Mouse (Mus musculus): ENCODE measurements around the gene Jarid2.
A peak's percentile ranks its signal among the peaks of the same experiment; 100 is the strongest.

Gene Jarid2

DNA sequence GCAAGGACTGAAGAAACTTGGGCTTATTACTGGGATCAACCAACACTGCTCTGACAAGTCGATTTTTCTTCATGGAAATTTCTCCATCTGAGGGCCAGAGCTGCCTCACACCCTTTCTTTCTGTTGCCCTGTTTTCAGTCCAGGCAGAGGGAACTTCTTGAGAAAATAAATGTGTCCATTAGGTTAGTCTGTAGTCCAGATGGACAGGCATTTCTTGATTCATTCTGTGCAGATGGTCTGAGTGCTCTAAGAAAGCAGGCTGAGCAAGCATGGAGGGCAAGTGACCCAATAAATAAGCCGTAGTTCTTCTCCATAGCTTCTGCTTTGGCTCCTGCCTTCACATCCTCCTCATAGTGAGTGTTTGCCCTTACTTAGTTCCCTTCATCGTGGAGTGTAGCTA is 46.1 kb downstream of the Jarid2 start:
- no peak for ATAC-seq (ENCODE audit: low TSS enrichment)

DNA sequence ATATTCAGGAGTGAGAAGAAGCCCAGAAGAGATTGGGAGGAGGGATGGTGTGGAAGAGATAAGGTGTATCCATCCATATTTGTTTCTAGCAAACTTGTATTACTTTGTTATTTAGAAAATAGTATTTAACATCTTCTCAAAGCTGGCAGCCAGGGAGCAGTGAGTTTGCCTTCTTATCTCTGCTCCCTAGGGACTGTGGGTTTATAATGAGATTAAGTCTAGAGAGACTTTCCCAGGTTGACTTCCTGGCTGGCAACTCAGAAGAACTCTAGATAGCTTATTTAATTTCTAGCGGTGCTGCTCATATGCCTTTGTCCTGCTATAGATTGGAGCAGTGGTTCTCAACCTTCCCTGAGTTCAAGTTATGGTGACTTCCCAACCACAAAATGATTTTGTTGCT is 51.2 kb downstream of the Jarid2 start:
- no peak for ATAC-seq (ENCODE audit: low TSS enrichment)

DNA sequence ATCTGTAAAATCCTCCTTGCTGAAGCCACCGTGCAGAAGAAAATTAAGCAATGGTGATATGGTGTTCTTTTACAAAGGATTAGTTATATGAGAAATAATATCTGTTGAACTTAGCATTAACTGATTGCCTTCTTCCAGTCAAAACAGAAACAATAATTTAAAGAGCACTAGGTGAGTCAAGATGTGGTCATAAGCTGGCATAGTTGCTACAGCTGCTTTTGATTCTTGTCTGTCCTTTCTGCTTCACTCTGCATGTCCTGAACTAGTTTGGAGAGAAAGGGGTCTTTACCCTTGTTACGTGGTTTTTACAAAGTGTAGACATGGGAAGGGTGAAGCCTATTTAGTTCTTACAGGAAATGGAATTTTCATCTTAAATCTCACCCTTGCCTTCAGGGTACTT is 51.9 kb downstream of the Jarid2 start:
- no peak for ATAC-seq (ENCODE audit: low TSS enrichment)

DNA sequence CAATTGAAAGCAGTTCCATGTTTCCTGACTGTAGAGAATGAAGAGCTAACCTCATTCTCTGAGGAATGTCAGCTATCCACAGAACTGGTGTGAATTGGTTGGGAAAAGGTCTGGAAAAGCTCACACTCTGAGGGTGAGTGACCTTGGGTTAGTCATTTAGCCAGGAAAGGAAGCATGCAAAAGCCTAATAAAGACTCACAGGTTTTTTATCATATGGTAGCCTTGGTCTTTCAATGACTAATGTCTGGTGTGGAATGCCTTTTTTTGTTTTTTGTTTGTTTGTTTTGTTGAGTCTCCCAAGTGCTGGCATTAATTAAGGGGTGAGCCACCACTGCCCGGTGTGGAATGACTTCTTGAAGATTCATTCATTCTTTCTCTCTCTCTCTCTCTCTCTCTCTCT is 55.3 kb downstream of the Jarid2 start:
- no peak for ATAC-seq (ENCODE audit: low TSS enrichment)

DNA sequence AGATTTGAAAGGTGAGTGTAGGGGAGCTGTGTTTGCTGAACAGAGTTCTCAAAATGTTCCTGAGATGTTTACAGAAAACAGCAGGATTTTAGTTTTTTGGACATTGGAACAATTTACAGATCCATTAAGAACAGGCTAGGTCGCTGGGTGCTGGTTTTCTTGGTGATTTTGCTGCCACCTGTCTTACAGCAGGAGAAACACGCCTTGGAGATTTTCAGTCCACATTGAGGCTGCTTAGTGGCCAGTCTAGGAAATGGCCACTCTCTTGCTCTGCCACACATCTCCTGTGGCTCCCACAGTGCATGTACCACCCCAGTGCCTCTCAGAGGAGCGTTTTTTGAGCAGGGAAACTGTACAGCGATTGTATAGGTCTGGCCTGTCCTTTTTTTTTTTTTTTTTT is 57.0 kb downstream of the Jarid2 start:
- peak; percentile 90; the same call in 1 of the 2 replicates for ATAC-seq (ENCODE audit: low TSS enrichment)

DNA sequence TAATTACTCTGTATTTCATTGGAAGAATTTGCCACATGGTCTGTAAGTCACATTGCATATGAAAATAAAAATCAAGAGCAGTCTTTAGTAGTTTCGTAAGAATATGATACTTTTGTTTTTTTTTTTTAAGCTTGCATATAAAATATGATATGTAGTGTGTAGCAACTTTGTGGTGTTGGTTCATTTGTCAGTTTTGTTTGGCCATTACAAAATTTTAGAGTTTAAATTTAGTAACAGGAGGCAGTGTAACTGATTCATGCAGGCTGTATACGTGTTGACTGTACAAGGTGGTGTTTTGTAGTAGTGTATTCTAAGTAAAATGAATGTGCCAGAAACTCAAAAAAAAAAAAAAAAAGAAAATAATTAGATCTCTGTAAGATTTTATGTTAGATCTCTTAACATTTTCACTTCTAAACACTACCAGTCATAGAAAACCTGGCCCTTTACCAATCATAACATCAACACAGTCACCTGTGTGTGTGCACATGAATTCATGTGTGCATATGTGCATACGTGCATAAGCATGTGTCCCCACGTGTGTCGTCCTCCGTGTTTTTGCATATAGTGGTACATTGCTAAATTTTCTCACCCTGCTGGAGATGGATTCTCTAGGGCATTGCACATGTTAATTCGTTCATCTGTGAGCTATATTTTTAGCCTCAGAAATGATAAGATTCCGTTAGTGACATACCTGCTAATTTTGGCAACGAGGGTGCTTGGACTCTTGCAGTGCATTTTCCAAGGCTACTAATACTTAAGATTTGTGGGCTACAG is 59.3 kb downstream of the Jarid2 start:
- ATAC-seq (ENCODE audit: low TSS enrichment): no peak

DNA sequence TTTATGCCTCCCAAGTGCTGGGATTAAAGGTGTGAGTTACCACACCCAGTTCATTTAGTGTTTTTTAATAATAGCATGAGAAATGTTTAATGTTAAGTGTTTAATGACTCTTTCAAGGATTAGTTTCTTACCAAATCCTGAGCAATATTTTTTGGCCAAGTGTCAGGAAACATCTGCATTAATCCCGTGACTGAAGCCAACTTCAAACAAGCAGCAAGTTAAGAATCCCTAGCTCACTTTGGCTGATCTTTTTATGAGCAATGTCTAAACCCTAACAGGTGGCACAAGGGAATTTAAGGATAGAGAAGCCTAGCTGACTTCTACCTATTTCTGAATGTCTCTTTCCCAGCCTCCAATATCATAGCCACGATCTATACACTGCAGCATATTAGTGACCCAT is 60.7 kb downstream of the Jarid2 start:
- ATAC-seq (ENCODE audit: low TSS enrichment): no peak

DNA sequence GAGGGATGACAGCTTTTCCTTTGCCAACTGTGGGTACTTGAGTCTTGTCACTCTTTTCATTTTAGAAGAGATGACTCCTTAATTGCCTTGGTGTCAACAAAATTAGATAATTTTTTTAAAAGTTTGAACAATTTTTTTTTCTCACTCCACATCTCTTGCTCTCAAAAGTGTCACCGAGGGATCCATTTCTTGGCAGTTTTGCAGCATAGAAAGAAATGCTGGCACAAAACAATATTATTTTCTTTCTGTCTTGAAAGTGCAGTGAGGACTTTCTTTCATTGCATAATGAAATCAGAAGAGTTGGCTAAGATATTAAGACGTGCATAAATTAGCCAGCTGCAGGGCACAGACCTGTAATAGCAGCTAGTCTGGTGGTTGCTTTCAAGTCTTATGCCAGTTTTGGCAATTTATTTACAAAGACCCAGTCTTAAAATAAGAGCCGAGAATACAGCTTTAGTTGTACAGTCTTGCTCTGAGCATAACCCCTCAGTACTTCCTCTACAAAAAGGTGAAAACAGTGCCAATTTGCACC is 63.2 kb downstream of the Jarid2 start:
- ATAC-seq (ENCODE audit: low TSS enrichment): no peak

DNA sequence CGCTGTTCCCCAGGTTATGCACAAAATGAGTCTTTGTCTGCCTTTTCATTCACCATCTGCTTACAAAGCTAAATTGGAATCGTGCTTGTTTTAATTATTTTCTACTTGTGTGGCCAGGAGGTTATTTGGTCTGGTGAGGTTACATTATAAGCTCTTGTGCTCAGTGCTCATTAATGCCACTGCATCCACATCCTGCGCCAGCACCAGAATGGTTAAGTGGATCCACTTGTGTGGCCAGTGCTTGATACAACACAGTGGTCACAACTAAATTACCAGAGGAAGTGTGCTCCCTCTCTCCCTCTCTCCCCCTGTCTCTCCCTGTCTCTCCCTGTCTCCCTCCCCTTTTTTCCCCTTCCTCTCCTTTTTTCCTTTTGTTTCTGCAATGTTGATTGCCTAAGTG is 66.6 kb downstream of the Jarid2 start:
- ATAC-seq (ENCODE audit: low TSS enrichment): no peak

DNA sequence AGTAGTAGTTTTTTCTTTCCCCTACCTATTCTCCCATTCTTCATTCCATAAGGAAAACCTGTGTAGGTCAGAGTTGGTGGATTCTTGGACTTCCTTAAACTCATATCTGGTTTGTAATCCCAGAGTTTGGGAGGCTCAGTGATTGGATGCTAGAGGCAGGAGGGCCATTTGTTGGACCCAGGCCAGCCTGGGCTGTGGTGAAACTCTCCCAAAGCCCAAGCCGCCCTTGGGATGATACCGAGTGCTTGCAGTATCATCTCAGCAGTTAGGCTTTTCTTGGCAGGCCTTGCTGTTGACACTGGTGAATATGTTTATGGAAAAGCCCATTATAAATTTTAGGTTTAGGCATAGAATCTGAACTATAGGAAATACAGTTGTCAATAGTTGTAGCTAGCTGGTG is 67.5 kb downstream of the Jarid2 start:
- no peak for ATAC-seq (ENCODE audit: low TSS enrichment)

DNA sequence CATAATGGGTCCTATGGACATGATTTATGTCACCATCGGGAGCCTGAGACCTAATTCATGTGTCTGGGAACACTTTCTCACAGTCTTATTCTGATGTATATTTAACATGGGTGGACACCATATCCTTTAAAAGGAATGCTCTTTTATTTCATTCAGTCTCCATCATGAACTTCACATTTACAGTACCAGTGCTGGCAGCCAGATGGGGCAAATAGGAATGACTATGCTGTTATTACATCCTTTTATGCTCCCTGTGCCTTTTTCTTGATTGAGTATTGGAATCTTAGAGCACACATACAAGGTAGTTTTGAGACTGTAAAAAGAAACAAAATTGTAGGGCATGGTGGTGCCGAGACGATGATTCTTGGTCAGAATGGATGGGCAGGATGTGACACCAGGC is 69.0 kb downstream of the Jarid2 start:
- ATAC-seq (ENCODE audit: low TSS enrichment): no peak

DNA sequence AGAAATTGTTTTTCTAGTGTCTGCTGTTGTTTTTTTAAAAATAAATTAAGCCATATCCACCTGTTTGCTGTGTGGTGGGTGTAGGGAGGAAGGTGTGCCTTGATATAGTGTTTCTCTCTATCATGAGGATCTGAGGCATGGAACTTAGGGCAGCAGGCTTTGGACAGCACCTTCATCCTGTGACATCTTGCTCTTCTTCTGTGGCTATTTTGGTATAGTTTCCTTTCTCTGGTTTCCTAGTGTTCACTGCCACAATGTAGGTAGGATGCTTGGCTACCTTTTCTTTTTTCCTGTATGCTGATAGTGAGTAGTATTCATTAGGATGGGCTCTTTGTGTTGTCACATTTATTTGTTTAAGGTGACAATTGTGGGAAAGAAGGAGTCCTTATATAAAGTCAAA is 69.9 kb downstream of the Jarid2 start:
- ATAC-seq (ENCODE audit: low TSS enrichment): no peak

DNA sequence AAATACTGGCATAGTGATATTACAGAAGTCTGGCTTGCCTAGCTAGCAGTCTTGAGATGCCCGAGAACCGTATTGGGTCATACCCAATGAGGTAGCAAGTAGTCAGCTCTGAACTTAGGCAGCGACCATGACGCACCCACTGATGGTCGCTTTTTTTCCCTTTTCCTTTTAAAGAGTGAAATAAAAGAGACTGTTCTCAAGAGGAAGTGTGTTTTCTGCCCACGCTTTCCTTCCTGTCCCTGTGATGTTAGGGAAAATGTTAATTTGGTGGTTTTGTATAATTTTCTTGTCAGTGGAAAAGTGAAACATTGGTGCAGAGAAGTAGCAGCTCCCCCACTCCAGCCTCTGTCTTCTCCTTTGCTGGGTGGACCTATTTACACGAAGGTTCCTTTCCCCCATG is 70.8 kb downstream of the Jarid2 start:
- ATAC-seq (ENCODE audit: low TSS enrichment): peak; percentile 88

DNA sequence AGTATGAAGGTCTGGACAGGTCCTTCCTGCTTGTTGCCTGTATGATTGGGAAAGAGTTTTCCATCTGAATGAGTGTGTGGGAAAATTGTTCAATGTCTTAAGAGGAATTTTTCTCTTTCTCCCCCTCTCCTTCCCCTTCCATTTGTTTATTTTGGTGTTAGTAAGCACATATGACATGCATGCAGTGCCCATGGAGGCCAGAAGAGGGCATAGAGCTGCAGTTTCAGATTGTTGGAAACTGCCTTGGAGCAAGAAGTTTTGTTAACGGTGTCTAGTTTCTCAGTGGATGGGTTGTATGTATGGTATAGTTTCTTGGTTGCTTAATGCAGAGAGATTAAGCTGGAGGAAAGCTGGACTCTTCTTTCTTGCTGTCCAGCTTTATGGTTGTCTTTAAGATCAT is 75.6 kb downstream of the Jarid2 start:
- no peak for ATAC-seq (ENCODE audit: low TSS enrichment)

DNA sequence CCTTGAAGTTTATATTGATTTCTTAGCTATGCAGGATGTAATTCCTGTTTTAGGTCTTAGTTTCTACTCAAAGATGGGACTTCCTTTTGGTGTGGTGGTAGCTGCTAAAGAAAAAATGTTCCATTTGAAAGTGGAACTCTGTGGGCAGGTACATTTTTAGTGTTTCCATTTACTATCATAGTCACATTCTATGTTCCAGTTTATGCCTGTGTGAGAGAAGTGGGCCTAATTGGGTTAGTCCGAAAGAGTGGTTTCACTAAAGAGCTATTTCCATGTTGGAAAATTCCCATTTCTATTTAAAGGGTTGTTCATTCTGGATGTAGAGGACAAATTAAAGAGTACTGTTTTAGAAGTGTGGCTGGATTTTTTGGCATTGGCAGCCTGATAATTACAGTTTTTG is 79.0 kb downstream of the Jarid2 start:
- ATAC-seq (ENCODE audit: low TSS enrichment): peak; percentile 95

DNA sequence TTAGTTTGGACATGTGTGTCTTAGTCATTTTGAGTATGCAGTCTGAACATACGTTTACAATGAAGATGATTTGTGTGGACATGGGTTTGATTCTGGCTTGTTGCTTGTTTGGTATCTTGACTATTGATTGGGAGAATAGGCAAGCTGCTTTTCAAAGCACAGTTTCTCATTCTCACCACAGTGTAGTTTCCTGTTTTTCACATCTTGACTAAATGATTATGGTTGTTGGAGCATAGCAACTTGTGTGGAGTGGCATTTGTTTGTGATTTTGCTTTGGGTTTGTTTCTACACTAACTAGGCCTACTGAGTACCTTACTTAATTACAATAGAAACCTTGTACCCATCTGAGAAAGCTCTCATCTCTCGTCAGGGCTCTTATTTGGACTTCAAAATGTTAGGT is 81.7 kb downstream of the Jarid2 start:
- ATAC-seq (ENCODE audit: low TSS enrichment): no peak

DNA sequence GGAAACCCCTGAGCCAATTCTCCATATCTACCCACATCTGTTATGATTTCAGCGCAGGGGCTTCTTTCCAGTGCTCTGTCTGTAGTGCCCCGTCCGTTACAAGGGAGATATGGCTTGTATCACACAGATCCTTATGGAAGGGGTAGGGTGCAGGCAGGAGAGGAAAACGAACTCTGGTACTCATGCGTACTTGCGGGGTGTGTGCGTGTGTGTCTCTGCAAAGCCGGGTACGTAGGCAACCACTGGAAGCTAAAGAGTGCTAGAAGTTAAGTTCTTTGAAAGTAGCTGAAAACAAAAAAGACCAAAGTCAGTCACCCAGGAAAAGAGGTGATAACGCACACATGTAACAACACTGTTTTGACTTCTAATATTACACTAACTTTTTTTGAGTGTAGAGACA is 82.3 kb downstream of the Jarid2 start:
- no peak for ATAC-seq (ENCODE audit: low TSS enrichment)

DNA sequence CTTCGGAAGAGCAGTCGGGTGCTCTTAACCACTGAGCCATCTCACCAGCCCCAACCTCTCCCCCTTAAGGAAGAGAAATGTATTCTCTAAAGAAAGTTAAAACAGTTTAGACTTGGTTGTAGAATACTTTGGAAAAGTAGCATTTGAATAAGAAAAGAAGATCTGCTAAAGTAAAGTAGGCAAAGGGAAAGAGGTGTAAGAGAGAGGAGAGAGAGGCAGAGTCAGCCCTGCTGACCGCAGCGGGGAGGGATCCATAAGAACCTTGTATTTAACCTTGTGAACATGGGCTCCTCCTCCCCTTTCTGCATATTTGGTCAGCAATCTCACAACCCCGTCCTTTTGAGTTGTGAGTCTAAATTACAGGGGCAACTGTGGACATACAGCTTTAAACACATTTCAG is 83.1 kb downstream of the Jarid2 start:
- ATAC-seq (ENCODE audit: low TSS enrichment): no peak

DNA sequence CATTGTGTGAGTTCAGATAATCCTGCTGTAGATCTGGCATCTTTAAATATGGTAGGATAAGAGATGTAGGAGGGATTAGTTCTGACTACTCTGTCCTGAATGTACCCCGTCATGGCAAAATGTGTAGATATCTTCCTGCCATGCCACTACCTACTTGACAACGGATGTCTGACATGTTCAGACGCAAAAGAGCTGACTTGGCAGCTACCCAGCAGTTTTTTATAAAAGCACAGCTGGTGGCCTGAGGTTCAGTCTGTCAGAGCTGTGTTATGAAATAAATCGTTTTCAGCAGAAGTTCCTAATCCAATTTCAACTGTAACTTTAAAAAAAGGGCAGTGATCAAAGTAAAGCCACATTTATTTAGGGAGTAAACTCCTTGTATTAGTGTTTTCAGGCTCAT is 90.1 kb downstream of the Jarid2 start:
- no peak for ATAC-seq (ENCODE audit: low TSS enrichment)

DNA sequence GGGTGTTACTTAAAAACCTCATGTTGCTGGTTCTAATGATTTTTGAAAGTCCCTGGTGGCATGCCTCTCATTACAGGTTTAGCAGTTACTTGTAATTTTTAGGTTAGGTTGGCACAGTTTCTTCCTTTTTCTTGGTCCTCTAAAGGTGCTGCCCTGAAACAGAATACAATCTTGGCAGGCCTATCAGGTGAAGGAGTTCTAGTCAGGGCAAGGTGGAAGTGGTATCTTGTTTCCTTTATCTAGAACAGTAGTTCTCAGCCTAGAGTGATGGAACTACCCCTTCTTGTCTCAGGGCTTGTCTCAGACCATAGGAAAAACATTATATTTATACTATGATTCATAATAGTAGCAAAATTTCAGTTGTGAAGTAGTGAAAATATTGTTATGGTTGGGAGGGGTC is 93.3 kb downstream of the Jarid2 start:
- ATAC-seq (ENCODE audit: low TSS enrichment): no peak

DNA sequence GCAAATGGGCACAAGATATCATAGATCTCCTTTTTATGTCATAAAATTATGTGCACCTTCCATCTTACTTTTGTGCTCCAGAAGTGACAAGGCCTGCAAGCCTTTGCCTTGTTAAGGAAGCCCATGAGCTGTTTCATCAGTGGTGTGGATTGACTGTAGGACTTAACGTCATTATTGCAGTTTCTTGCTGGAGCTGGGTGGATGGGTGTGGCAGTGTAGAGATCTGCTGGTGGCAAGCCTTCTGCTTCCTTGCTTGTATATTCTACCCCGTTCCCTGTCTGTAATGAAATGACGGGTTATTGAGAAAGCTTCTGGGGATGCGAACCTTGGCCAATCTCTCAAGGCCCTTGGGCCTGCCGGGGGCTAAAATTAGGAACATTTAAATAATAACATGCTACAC is 99.6 kb downstream of the Jarid2 start:
- no peak for ATAC-seq (ENCODE audit: low TSS enrichment)

DNA sequence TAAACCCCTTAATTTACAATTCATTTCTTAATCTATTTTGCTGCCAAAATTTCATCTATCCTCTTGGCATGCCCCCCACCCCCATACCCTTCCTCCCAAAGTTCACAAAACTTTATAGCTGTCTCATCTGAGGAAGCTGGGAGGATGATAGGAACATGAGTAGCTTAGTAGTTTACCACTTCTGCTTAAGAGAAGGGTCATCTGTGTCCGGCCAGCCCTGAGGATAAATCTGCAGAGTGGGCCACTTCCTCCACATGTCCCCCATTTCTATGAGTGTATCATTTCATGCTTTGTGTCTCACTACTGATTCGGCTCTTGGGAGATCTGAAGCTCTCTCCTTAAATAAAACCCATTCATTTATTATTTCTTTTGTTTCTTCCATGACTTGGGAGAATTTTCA is 102.8 kb downstream of the Jarid2 start:
- ATAC-seq (ENCODE audit: low TSS enrichment): no peak

DNA sequence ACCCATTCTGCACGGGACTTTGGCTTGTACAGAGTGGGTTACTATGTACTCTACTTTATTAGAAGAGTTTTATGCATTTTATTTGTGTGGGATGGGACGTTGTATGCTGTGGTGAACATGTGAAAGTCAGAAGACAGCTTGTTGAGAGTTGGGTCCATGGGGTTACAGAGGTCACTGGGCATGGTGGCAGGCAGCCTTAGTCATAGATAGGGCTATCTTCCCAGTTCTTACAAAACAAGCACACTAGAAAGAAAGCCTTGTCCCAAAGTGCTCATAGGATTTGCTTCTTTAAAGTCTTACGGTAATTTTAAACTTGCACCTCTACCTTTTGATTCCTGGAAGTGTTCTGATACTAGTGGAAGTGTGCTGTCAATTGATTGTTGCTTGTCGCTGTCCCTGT is 103.6 kb downstream of the Jarid2 start:
- ATAC-seq (ENCODE audit: low TSS enrichment): no peak

DNA sequence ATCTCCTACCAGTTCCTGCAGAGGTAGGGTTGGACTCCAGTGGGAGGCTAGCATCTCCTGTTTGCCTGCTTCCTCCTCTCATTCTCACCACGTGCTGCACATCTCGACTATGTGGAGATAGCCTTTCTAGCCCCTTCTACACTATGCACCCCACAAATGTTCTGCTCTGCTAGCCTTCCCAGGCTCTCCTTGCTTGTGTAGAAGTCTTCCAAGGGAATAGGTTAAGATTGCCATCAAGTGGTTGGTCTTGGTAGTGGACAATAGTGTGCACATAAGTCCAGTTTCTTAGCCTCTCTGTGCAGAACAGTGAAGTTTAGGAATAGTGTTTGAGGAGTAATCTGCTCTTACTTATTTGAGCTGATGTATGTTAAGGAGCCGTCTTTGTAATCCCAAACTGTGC is 104.1 kb downstream of the Jarid2 start:
- peak; percentile 89; the same call in 1 of the 2 replicates for ATAC-seq (ENCODE audit: low TSS enrichment)
